Mouse (Mus musculus) thymus, adult 18-20 months (tissue): ENCODE results near the gene Malrd1.
"Not testable (repeated sequence)": the region's sequence is repeated elsewhere in the genome, so short reads cannot be mapped to it uniquely, and the experiment has no call there.

ENCODE experiments used
- DNase-seq, 2 experiments: peaks; one replicate each; pipeline ENCODE4 v3.0.0; 2022; ENCODE audit warnings: mixed read lengths in 2 of 2

Gene Malrd1

DNA sequence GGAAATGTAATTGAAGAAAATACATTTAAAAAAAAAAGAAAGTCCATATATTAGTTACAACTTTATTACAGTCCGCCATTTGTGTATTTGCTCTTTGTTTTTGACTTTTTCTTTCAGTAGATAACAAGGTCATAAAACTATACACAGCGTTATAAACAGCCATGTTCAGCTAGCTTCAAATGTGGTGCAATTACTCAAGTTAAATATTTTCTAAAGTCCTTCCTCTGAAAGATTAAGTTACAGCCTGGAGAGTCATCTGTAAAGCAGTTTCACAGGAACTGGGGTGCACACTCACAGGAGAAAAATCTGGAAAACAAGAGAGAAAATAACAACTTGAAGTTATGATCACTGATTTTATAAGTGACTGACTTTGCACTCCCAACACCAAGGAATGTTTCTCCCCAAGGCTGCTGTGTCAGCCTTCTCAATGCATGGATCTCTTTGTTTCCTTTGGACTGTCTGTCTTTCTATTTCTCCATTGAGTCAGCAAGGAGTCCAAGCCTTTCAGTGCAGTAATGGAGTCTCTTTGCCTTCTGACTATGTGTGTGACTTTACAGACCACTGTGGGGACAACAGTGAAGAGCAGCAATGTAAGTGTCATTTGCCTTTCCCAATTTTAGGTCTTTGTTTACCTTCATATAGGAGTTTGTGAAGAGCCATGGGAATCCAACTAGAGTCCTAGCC, at the start of gene Malrd1:
Gene Malrd1 (plus strand): TSS at position 239 of the 684 bp plus-strand sequence.
- DNase-seq = no peak

DNA sequence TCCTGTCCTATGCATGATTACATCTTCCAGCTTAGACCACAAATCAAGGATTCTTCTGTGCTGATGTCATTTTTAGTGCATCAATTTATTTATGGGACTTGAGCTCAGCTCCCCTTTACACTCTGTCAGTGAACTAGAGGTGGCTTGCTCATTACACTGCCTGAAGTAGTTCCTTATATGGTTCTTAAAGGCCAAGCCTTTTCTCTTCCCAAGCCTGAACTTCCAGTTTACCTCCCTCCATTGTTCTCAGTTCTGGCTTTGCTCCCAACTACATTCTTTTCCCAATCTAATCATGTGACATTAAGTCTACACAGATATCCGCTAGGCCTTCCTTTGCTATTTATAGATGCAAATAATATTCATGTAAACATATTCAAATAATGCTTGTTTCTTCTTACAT, 12.4 kb downstream of the Malrd1 start:
- no peak for DNase-seq

DNA sequence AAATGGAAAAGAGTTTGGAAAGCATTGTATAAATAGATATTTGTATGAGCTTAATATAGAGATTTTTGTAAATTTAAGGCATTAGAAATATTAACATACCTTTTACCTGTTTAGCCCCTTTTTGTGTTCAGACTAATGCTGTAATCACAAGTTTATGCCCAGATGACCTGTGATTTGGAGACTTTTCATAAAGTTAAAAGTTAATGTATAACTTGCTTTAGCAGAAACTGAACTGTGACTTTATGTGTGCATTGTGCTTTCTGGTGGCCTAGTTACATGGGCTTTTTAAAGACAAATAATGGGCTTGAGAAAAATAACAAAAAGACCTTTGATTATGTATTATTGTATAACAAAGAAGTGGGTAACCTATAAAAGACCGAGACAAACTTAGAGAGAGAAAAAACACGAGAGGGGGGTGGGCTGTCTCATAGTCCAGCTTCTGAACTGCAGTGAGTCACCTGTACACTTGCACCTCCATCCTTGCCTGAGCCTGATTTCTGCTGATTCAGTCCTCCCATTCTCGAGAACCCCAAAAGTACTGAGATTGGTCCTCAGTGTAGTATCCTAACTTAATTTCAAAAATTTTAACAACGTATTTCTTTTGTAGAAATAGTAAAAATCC, 87.2 kb downstream of the Malrd1 start:
- no peak for DNase-seq

DNA sequence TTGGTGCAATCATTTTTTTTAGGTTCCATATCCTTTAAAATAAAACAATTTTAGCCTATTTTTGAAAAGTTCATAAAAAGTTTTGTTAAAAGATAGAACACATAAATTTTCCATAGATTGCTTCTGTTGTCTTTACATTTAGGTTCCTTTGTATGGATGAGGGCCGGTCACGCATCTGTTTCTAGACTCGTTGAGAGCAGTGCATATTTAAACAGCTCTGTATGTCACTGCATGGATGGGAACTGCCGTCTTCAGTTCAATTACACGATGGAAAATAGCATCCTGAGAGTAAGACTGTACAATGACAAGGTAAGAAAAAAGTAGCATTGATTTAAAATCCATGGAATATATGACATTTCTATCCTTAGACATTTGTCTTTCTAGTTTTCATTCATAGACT, 87.7 kb downstream of the Malrd1 start:
- DNase-seq = no peak

DNA sequence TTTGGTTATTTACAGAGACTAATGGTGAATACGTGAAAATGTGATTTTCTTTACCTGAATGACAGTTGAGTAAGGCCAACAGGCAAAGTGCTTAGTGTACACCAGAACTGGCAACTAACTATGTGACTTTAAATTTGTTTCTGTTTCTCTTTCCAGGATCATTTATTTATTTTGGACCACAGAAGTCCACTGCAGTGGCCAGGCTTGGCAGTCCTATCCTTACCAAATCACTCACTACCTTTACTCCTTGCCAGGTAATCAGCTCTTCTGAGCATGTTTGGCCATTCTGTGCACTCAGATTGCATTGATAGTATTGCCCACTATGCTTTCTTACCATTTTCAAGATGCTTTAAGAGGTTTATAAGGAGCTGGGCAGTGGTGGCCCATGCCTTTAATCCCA, 109.5 kb downstream of the Malrd1 start:
- no peak for DNase-seq

DNA sequence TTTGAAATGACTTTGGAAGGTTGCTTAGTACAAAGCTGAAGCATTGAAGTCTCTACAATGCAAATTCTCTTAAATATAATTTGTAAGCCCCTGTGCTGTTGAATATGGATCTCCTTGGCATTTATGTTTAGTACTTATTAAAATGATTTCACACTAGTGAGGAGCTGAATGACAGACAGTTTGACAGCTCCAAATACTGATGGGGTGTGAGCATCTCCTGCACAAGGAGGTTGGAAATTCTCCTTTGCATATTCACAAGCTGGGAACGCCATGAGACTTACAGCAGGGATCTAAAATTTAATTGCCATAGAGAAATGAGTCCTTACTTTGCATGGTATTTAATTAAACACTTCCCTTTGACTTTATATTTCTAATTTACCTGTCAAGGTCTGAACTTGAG, 117.6 kb downstream of the Malrd1 start:
- DNase-seq = no peak

DNA sequence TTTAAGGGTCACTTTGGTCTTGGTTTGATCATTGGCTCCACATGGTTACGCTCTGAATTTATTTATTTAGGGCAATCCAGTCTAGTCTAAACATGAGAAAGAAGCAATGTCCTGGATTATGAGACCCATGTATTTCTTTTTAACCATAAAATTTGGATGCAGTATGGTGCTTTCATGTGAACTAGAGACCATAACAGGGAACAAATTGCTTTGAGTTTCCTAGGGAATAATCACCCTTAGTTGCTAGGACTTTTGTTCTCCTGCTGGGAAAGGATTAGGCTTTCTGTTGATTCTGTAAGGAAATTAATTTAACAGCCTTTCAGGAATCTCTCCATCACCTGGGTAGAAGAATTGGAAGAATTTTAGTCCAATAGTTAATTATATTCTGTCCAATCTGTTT, 130.1 kb downstream of the Malrd1 start:
- DNase-seq = no peak

DNA sequence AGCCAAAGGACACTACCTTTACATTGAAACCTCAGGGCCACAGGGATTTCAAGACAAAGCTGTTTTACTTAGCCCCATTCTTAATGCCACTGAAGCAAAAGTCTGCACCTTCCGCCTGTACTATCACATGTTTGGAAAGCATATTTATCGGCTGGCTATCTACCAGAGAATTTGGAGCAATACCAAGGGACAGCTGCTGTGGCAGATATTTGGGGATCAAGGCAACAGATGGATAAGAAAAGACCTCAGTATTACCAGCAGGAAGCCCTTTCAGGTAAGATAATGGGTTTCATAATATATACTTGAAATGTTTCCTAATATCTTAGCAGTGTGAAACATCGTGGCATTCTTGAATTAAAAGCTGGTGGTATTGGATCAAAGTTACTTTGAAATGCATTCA, 176.7 kb downstream of the Malrd1 start:
- DNase-seq = no peak

DNA sequence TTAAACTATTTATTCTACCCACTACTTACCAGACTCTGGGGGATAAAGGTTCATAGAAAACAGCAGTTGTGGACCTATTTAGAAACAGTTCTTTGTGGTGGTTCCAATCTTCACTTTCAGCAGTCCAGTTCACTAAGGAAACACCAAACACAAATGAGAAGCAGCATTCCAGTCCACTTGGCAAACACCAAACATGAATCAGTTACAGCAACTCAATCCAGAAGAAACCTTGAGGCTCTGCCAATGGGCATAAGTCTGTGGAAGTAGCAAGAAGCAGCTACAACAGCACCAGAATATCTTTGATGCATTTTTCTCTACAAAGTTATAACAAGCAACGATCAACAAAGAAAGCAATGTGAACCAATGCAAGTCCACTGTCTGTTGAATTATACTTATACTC, 214.7 kb downstream of the Malrd1 start:
- no peak for DNase-seq

DNA sequence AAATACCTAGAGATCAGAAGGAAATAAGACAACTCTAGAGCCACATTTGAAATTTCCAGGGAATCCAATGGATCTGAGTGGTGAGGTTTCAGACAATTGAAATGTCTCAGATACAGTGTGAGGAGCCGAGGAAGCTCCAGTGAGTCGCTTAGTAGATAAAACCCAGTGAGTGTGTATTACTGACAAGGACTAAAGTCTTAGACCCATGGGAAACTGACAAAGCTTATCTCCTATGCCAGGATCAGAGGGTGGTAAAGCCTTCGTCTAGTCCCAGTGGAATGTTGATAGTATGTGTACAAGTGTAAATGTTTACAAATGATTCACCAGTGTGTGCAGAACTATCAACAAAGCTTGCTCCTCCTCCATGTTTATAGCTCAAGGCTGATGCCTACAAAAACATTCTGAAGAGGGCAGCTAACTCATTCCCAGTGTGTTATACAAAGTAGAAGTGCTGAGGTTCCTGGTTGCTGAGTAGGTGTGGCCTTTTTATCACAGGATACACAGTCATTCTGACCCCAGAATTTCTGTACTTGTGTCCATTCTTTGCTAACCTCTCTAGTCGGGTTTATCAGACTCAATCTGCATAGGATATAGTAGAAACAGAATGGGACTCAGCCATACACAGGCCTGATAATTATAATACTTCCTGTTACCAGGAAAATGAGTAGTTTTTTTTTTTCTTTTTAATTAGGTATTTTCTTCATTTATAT, 218.9 kb downstream of the Malrd1 start:
- DNase-seq = no peak

DNA sequence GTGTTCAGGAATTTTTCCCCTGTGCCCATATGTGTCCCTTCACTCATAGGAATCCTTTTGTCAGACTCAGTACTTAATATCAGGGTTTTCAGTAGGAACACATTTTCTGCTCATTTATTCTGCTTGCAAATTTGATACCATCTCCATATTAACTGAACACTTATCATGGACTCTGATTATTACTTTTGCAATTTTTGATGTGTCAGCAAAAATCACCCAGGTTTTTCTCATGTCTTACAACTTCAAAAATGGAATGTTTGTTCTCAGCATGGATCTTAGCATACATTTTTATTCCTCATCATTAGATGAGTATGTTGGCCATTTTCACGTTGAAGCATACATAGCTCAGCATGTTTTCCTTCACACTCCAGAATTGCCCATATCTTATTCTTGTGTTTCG, 258.5 kb downstream of the Malrd1 start:
- no peak for DNase-seq

DNA sequence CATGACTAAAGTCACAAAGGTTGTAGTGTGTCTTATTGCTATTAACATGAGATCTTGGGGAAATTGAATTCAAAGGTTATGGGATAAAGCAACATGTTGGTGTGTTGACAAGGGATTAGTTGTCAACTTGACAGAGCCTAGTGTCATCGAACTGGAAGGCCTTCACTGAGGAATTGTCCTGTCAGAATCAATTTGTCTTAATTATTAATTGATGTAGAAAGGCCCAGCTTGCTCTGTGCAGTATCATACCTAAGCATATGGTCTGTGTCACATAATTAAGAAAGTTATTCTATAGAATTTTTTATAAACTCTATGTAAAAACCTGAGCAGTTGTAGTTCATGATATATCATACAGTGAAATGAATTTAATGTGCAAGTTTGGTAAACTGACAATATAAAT, 289.4 kb downstream of the Malrd1 start:
- no peak for DNase-seq

DNA sequence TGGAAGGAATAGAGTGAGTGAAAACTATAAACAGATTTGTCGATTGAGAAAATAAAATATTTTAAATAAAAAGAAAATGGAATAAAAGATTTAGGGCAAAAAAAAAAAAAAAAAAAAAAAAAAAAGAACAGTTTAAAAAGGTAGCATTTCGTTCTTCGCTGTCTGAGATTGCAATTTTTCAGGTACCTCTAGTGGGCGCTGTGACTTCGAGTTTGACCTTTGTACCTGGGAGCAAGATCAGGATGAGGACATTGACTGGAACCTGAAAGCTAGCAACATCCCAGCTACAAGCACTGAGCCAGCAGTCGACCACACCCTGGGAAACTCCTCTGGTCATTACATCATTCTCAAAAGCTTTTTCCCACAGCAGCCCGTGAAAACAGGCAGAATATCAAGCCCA, 343.1 kb downstream of the Malrd1 start:
- DNase-seq = no peak

DNA sequence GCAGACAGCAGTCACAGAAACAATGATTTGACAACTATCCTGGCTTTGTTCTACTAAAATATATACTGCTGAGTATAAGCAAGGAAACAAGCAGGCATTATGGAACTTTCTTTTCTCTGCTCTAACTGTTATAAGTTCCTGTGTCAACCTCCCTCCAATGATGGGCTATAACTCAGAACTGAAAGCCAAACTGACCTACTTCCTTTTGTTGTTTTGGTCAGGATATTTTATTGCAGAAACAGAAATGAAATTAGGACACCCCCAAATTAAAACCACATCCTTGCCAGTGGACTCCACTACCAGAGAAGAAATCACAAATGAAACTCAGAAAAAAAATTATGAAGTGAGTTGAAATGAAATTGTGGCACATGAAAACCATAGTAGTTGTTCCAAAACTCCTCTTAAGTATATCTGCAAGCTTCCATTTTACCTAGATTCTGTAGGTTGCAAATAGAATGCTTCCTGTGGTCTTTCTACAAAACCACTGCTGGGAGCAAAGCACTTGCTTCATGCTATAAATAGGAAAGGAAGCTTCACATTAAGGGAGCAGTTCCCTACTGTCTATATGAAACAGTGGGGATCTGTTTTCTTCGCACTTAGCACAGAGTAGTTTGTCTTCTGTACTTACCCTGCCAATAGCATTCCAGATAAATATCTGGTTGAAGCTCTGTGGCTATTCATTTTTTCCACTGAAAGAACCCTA, 367.3 kb downstream of the Malrd1 start:
- DNase-seq = no peak

DNA sequence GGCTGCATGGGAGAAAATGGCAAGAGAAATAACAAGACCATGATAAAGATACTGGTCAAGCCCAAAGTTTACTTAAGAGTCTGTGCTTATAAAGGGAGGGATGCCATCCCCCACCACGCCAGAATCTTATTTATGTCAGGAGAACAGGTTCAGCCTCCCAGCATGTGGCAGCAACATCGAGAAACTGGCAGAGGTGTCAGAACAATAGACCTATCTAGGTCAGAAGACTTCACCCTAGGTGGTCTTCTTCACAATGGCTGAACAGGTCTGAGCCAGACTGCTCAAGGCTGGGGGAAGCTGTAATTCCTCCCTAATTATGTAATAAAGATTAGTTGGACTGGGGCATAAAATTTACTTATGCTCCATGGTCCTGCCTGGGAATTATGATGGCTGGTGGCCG, 399.2 kb downstream of the Malrd1 start:
- no peak for DNase-seq

DNA sequence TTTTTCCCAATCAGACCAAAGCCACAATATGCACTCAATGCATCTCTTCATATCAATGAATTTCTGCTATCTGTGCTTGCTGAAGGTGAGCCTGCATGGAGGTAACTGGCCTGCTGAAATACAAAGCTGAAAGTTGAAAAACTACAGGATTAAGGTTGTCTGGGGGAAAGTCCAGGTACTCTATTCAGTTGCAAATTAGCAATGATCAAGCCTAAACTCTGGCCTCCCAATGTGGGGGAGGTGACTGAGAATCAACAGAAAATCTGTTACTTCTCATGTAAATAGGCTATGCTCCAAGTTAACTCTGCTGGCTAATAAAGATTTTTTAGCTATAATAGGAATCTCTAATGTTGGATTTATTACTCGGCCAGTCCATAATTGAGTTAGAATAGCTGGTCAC, 399.8 kb downstream of the Malrd1 start:
- DNase-seq = no peak

DNA sequence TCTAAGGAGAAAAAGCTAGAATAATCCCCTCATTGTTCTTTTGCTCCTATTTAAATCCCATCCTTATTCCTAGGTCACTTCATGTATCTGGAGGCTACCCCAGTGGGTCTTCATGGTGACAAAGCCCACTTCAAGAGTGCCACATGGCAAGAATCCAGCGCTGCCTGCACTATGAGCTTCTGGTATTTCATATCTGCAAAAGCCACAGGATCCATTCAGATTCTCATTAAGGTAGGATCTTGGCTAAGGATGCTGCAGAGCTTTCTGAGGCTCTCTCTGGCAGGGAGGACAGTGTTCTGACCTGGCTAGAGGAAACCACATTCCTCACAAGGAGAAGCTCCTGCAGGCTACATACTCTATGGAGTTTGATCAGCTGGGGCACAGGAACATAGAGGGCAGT, 405.2 kb downstream of the Malrd1 start:
- DNase-seq = no peak

DNA sequence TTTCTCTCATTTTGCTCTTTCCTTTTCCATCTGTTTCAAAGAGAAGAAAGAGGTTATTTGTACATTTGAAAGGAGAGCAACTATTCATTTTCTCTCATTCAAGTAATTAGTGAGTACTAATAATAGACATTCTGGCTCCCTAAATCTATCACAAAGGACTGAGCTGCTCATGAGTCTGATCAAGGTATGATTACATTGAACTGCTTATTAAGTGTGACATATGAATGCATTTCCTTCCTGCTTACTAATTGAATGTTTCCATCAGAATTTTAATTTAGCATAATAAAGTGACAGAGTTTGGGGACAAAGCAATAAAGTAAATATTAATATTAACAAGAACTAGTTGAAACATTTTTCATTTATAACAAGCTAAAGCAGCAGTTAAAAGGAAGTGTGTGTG, 405.6 kb downstream of the Malrd1 start:
- DNase-seq = no peak

DNA sequence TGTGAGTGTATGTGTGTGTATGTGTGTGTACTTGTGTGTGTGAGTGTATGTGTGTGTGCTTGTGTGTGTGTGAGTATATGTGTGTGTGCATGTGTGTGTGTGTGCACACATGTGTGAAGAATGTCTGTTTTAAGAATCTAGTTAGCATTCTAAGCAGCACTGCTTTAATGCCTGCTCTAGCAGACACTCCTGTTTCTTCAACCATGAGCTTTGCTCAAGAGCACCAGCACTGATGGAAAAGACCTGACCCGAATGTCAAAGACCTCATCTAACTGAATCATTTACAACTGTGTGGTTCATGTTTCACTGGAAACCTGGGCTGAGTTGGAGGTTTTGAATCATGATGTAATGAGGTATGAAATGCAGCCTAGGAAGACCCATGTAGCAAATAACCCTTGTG, 406.1 kb downstream of the Malrd1 start:
- no peak for DNase-seq

DNA sequence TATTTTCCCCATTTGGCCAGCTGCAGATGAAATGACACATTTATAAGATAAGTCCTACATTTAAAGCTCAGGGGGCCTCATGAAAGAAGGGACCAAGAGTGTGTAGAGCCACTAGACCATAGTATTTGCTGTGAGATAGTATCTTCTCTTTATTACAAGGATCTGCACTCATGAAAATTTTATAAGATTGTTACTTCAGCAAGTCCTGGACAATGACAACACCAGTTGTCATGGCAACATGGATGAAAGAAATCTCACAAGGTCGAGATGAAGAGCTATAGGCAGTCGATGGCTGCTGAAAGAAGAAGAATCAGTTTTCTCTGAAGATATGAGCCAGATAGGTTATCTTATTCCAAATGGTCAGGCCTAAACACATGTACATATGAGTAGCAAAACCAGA, 476.6 kb downstream of the Malrd1 start:
- DNase-seq = no peak

DNA sequence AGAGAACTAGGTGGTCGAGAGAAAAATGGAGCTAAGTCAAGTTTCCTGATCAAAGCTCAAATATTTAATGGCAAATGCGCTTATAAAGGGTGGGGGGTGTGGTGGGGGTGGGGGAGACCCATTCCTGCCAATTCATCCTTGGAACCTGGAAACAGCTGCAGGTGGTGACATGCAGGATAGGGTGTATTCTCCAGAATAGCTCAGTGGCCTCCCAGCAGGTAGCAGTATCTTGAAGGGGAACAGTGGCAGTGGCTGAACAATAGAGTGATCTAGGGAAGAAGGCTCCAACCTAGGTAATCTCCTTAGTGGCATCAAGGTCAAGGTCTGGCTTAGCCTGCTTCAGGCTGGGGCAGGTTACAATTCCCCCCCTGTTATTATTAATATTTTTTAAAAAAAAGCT, 490.8 kb downstream of the Malrd1 start:
- DNase-seq = not testable (repeated sequence)

DNA sequence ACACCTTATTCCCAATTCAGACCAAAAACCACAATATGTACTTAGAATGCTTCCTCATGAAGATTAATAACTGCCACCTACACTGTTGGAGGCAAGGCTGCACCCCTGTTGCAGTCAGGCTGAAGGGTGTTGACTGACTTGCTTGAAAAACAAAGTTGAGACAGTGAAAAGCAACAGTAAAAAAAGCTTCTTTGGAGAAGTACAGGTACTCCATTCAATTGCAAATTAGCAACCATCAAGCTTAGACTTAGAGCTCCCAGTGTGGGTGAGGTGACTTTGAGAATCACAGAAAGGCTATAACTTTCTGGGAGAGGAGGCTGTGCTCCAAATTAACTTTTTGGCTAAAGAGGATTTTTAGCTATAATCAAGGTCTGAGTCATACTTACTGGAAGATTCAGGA, 491.4 kb downstream of the Malrd1 start:
- DNase-seq = not testable (repeated sequence)

DNA sequence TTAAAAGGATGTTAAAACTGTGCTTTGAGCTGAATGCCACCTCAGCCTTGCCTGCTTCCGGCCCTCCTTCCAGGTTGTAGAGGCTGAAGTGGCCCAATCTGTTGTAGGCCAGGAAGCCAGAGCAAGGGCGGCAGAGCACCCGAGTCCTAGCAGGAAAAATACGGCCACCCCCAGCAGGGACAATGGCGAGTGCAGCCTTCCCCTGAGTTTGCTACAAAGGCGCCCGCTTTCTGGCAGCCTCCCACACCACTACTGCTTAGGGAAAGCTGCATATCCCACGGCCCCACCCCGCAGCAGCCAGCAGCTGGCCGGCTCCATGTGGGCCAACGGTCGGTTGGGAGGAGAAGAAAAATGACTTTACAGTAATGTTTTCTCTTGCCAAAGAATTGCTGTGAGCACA, 503.5 kb downstream of the Malrd1 start:
- DNase-seq = no peak

DNA sequence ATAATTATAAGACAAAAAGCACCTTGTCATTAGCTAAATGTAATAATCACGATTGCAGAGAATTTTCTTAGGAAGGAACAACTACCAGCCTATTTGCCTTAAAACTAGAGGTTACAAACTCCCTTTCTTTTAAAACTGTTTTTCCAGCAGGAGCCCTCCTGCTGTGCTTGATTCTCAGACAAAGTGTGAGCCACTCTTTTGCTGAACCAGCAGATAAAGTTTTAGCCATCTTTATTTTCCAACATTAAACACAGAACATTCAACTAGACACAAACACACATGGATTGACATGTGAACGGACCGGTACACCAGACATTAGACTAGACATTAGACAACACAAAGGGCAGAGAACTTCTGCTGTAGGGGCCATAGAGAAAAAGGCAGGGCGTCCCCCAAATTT, 505.3 kb downstream of the Malrd1 start:
- DNase-seq = no peak
